Mouse (Mus musculus) heart, postnatal 0 days (tissue): ENCODE results near the gene Slc11a2. TPM values are rescaled to one million over a fixed set of nuclear protein-coding genes. Genes with fewer than 3 reads are reported as not detected.

ENCODE experiments used
- ATAC-seq: fragments of 200-750 bp; cut with Nextera tagmentation; 2 replicates; pipeline ENCODE4 v1.8.0; 2017; ENCODE audit warnings: low read depth, moderate number of reproducible peaks, moderate library complexity; ENCODE audit not compliant: insufficient read depth
- DNase-seq: peaks from one replicate; pipeline ENCODE4 v3.0.0-alpha.2; 2016; ENCODE audit warnings: low spot score
- H3K27ac ChIP-seq: fragments of 300-500 bp; sonication (generic); 2 replicates; pipeline ENCODE4 v1.5.1; 2014; ENCODE audit warnings: low read depth, mild to moderate bottlenecking
- H3K27me3 ChIP-seq: fragments of 300-500 bp; sonication (generic); 2 replicates; pipeline ENCODE4 v1.6.1; 2014; ENCODE audit warnings: low read length, mixed read lengths; ENCODE audit not compliant: control insufficient read depth, insufficient read depth
- H3K36me3 ChIP-seq: fragments of 300-500 bp; sonication (generic); replicated peaks from 2 replicates; pipeline ENCODE4 v1.6.1; 2014; ENCODE audit warnings: low read length, mixed read lengths; ENCODE audit not compliant: control insufficient read depth, insufficient read depth
- H3K4me1 ChIP-seq: fragments of 300-500 bp; sonication (generic); 2 replicates; pipeline ENCODE4 v1.6.1; 2014; ENCODE audit warnings: antibody characterized with exemption; ENCODE audit not compliant: control insufficient read depth, insufficient read depth
- H3K4me2 ChIP-seq: fragments of 300-500 bp; sonication (generic); 2 replicates; pipeline ENCODE4 v1.6.1; 2014; ENCODE audit warnings: low read depth, mild to moderate bottlenecking, low read length, moderate library complexity
- H3K4me3 ChIP-seq: fragments of 300-500 bp; sonication (generic); 2 replicates; pipeline ENCODE4 v1.5.1; 2014; ENCODE audit warnings: low read depth, low read length
- H3K9ac ChIP-seq: fragments of 300-500 bp; sonication (generic); replicated peaks from 2 replicates; pipeline ENCODE4 v1.6.1; 2014; ENCODE audit warnings: low read depth, low read length, mixed read lengths
- H3K9me3 ChIP-seq: fragments of 300-500 bp; sonication (generic); replicated peaks from 2 replicates; pipeline ENCODE4 v1.6.1; 2016; ENCODE audit warnings: low read length; ENCODE audit not compliant: control insufficient read depth
- CTCF ChIP-seq: IDR thresholded peaks from 2 replicates; pipeline ENCODE4 v1.5.1; 2016; ENCODE audit warnings: antibody characterized with exemption, control low read depth, low read depth
- EP300 ChIP-seq: IDR thresholded peaks from 2 replicates; pipeline ENCODE4 v1.6.1; 2016; ENCODE audit warnings: antibody characterized with exemption, low read depth
- WGBS: fragments of 180-500 bp; shearing (Covaris S2); extraction: QIAGEN DNeasy Blood & Tissue Kit; methylation state at CpG from one replicate; pipeline ENCODE4 v1.1.7; 2014; 5-methylcytosine and 5-hydroxymethylcytosine counted together
- polyA plus RNA-seq: library from polyadenylated mRNA; unstranded; fragments of >200 nt; fragmentation: Nextera tagmentation; extraction: Ambion mirVana; gene quantifications from 2 replicates; pipeline ENCODE4 v1.2.1, GENCODE M21; 2015
- total RNA-seq: library from RNA; depleted of rRNA; stranded (reverse); fragments of >200 nt; gene quantifications from 2 replicates; pipeline ENCODE4 v1.2.3, GENCODE M21; 2014; ENCODE audit warnings: low replicate concordance

Slc11a2 gene
- total and polyA plus RNA-seq, 2 experiments from 2014 or later: 13.9 to 66.7 TPM

- ATAC-seq (peak; percentile 28; the same call in 1 of the 2 replicates), DNase-seq (peak; percentile 46)
- H3K27me3 ChIP-seq: no peaks in the 10 kb centered on the region
- no peaks in the 10 kb centered on the region for H3K9me3 ChIP-seq
- no peaks in the 10 kb centered on the region for H3K4me1 ChIP-seq
- no peak overlapping the region for H3K4me3 ChIP-seq
- no peak overlapping the region for H3K9ac ChIP-seq
- H3K27ac ChIP-seq: no peak overlapping the region
- TF ChIP-seq CTCF (peak; percentile 61), EP300 (no peak)
- H3K4me2 ChIP-seq: no peak overlapping the region
- 32% methylated on average over 10 of the region's 10 CpGs for WGBS
- no peaks in the 10 kb centered on the region for H3K36me3 ChIP-seq
These were observed 33.2 kb upstream of the Slc11a2 start for GRCm38 (mm10) chr15:100458055-100458454.

GRCm38 (mm10) chr15:100457340-100457739 lies 32.5 kb upstream of the Slc11a2 start:
- Histone ChIP-seq H3K4me2 (peak overlapping the region; percentile 17; the same call in 1 of the 2 replicates), H3K4me3 (no peak overlapping the region), H3K9me3 (no peaks in the 10 kb centered on the region), H3K9ac (no peak overlapping the region), H3K4me1 (no peaks in the 10 kb centered on the region), H3K27ac (no peak overlapping the region), H3K27me3 (no peaks in the 10 kb centered on the region), H3K36me3 (no peaks in the 10 kb centered on the region)
- WGBS: 3% methylated on average over 17 of the region's 17 CpGs
- ATAC-seq (peak; percentile 72), DNase-seq (peak; percentile 78)
- TF ChIP-seq EP300 (no peak), CTCF (peak; percentile 93)

- Histone ChIP-seq H3K9ac (no peak overlapping the region), H3K27me3 (no peaks in the 10 kb centered on the region), H3K9me3 (no peaks in the 10 kb centered on the region), H3K36me3 (no peaks in the 10 kb centered on the region), H3K4me1 (no peaks in the 10 kb centered on the region), H3K4me2 (no peak overlapping the region), H3K27ac (no peak overlapping the region), H3K4me3 (no peak overlapping the region)
- TF ChIP-seq CTCF: no peak
- no peak for TF ChIP-seq EP300
- ATAC-seq: no peak
- 70% methylated on average over 7 of the region's 7 CpGs for WGBS
- DNase-seq: no peak
These were observed 31.6 kb upstream of the Slc11a2 start for GRCm38 (mm10) chr15:100456356-100456991.

GRCm38 (mm10) chr15:100452486-100452885 lies 27.6 kb upstream of the Slc11a2 start:
- Histone ChIP-seq H3K9me3 (no peaks in the 10 kb centered on the region), H3K36me3 (no peaks in the 10 kb centered on the region), H3K4me1 (no peaks in the 10 kb centered on the region), H3K4me3 (no peak overlapping the region), H3K4me2 (no peak overlapping the region), H3K27me3 (no peaks in the 10 kb centered on the region), H3K27ac (no peak overlapping the region), H3K9ac (no peak overlapping the region)
- ATAC-seq: no peak
- no peak for DNase-seq
- WGBS: 64% methylated on average over 11 of the region's 11 CpGs
- TF ChIP-seq CTCF (no peak), EP300 (no peak)

GRCm38 (mm10) chr15:100451245-100451644 lies 26.4 kb upstream of the Slc11a2 start:
- DNase-seq (no peak), ATAC-seq (no peak)
- no peaks in the 10 kb centered on the region for H3K4me1 ChIP-seq
- no peak overlapping the region for H3K4me3 ChIP-seq
- 47% methylated on average over 16 of the region's 16 CpGs for WGBS
- H3K9ac ChIP-seq: no peak overlapping the region
- no peak for TF ChIP-seq CTCF
- TF ChIP-seq EP300: no peak
- H3K27ac ChIP-seq: no peak overlapping the region
- no peak overlapping the region for H3K4me2 ChIP-seq
- no peaks in the 10 kb centered on the region for H3K36me3 ChIP-seq
- no peaks in the 10 kb centered on the region for H3K9me3 ChIP-seq
- H3K27me3 ChIP-seq: no peaks in the 10 kb centered on the region

- Histone ChIP-seq H3K9me3 (no peaks in the 10 kb centered on the region), H3K4me3 (no peak overlapping the region), H3K4me2 (no peak overlapping the region), H3K27me3 (no peaks in the 10 kb centered on the region), H3K9ac (no peak overlapping the region), H3K27ac (no peak overlapping the region), H3K4me1 (no peaks in the 10 kb centered on the region), H3K36me3 (no peaks in the 10 kb centered on the region)
- 70% methylated on average over 3 of the region's 3 CpGs for WGBS
- TF ChIP-seq CTCF (no peak), EP300 (no peak)
- ATAC-seq (no peak), DNase-seq (no peak)
These were observed 24.6 kb upstream of the Slc11a2 start for GRCm38 (mm10) chr15:100449495-100449894.
